Mouse (Mus musculus) thymus, adult 2 months (tissue): Measurements from ENCODE around the gene Ap5z1.

Source experiments
- CTCF ChIP-seq: fragments of 200-500 bp; IDR thresholded peaks from 2 replicates; pipeline ENCODE4 v1.5.1; 2012; ENCODE audit warnings: mild to moderate bottlenecking, control low read depth, low read length, moderate library complexity, borderline replicate concordance; ENCODE audit not compliant: control insufficient read depth, poor library complexity, insufficient read depth; ENCODE audit errors: extremely low read depth
- POLR2A ChIP-seq: fragments of 200-500 bp; IDR thresholded peaks from 2 replicates; pipeline ENCODE4 v1.6.1; 2012; ENCODE audit warnings: mild to moderate bottlenecking, low read length, control low read depth, moderate library complexity; ENCODE audit not compliant: control insufficient read depth, poor library complexity, insufficient read depth; ENCODE audit errors: extremely low read depth

- TF ChIP-seq CTCF (no peak), POLR2A (no peak)
Measured at GRCm38 (mm10) chr5:142442045-142442440, 21.7 kb upstream of the Ap5z1 start.
